Mouse (Mus musculus): ENCODE measurements around the gene Mrpl58. TPM values are rescaled to one million over a fixed set of nuclear protein-coding genes. Genes with fewer than 3 reads are reported as not detected.

Mrpl58 gene
- polyA plus RNA-seq, 1 experiment from 2014 or later, result 202 TPM

GRCm38 (mm10) chr11:115421328-115421727, 17.8 kb downstream of the Mrpl58 start:
- H3K4me3 ChIP-seq, result peak overlapping the region; percentile 87
- H3K27ac ChIP-seq, result peak overlapping the region; percentile 97; the same call in 1 of the 2 replicates
- no peak for DNase-seq (ENCODE audit: low spot score)
- peaks cover 57% of the 10 kb centered on the region for H3K36me3 ChIP-seq
- peaks cover 25% of the 10 kb centered on the region for H3K4me1 ChIP-seq
- no peaks in the 10 kb centered on the region for H3K27me3 ChIP-seq (ENCODE audit: low read depth, poor library complexity, severe bottlenecking)
- no peaks in the 10 kb centered on the region for H3K9me3 ChIP-seq (replicated peaks)
- 89% methylated on average over 1 of the region's 1 CpGs for WGBS

GRCm38 (mm10) chr11:115421972-115422371, 18.4 kb downstream of the Mrpl58 start:
- Histone ChIP-seq H3K4me1 (peaks cover 25% of the 10 kb centered on the region), H3K9me3 (replicated peaks) (no peaks in the 10 kb centered on the region), H3K4me3 (no peak overlapping the region), H3K36me3 (peaks cover 57% of the 10 kb centered on the region), H3K27ac (no peak overlapping the region), H3K27me3 (ENCODE audit: low read depth, poor library complexity, severe bottlenecking) (no peaks in the 10 kb centered on the region)
- DNase-seq (ENCODE audit: low spot score), result no peak
- 89% methylated on average over 16 of the region's 16 CpGs for WGBS

- peaks cover 35% of the 10 kb centered on the region for H3K4me1 ChIP-seq
- H3K9me3 ChIP-seq (replicated peaks), result no peaks in the 10 kb centered on the region
- H3K36me3 ChIP-seq, result peaks cover 55% of the 10 kb centered on the region
- no peaks in the 10 kb centered on the region for H3K27me3 ChIP-seq (ENCODE audit: low read depth, poor library complexity, severe bottlenecking)
- 76% methylated on average over 3 of the region's 3 CpGs for WGBS
- no peak overlapping the region for H3K4me3 ChIP-seq
- no peak for DNase-seq (ENCODE audit: low spot score)
- H3K27ac ChIP-seq, result no peak overlapping the region
Observed at GRCm38 (mm10) chr11:115423091-115423490, 19.5 kb downstream of the Mrpl58 start.

GRCm38 (mm10) chr11:115424666-115425065, 21.1 kb downstream of the Mrpl58 start:
- Histone ChIP-seq H3K27me3 (ENCODE audit: low read depth, poor library complexity, severe bottlenecking) (no peaks in the 10 kb centered on the region), H3K36me3 (peaks cover 66% of the 10 kb centered on the region), H3K4me1 (peaks cover 26% of the 10 kb centered on the region), H3K27ac (no peak overlapping the region), H3K4me3 (no peak overlapping the region), H3K9me3 (replicated peaks) (no peaks in the 10 kb centered on the region)
- WGBS, result 90% methylated on average over 7 of the region's 7 CpGs
- no peak for DNase-seq (ENCODE audit: low spot score)

GRCm38 (mm10) chr11:115425671-115426070, 22.1 kb downstream of the Mrpl58 start:
- Histone ChIP-seq H3K36me3 (peaks cover 76% of the 10 kb centered on the region), H3K4me1 (peaks cover 24% of the 10 kb centered on the region), H3K27me3 (ENCODE audit: low read depth, poor library complexity, severe bottlenecking) (no peaks in the 10 kb centered on the region), H3K9me3 (replicated peaks) (no peaks in the 10 kb centered on the region), H3K27ac (no peak overlapping the region), H3K4me3 (no peak overlapping the region)
- DNase-seq (ENCODE audit: low spot score), result no peak
- 89% methylated on average over 6 of the region's 6 CpGs for WGBS

GRCm38 (mm10) chr11:115427482-115428331, 24.2 kb downstream of the Mrpl58 start:
- peaks cover 91% of the 10 kb centered on the region for H3K36me3 ChIP-seq
- 43% methylated on average over 20 of the region's 20 CpGs for WGBS
- no peaks in the 10 kb centered on the region for H3K27me3 ChIP-seq (ENCODE audit: low read depth, poor library complexity, severe bottlenecking)
- H3K4me1 ChIP-seq, result peaks cover 12% of the 10 kb centered on the region
- H3K4me3 ChIP-seq, result peak overlapping the region; percentile 17; the same call in 1 of the 2 replicates
- DNase-seq (ENCODE audit: low spot score), result peak; percentile 82
- H3K9me3 ChIP-seq (replicated peaks), result no peaks in the 10 kb centered on the region
- H3K27ac ChIP-seq, result peak overlapping the region; percentile 76

- WGBS, result 95% methylated on average over 7 of the region's 7 CpGs
- Histone ChIP-seq H3K4me3 (no peak overlapping the region), H3K27me3 (ENCODE audit: low read depth, poor library complexity, severe bottlenecking) (no peaks in the 10 kb centered on the region), H3K36me3 (peaks cover 85% of the 10 kb centered on the region), H3K9me3 (replicated peaks) (no peaks in the 10 kb centered on the region), H3K27ac (no peak overlapping the region), H3K4me1 (peaks cover 12% of the 10 kb centered on the region)
- DNase-seq (ENCODE audit: low spot score), result no peak
Observed at GRCm38 (mm10) chr11:115429307-115429706, 25.8 kb downstream of the Mrpl58 start.

- Histone ChIP-seq H3K9me3 (replicated peaks) (no peaks in the 10 kb centered on the region), H3K4me3 (no peak overlapping the region), H3K4me1 (peaks cover 19% of the 10 kb centered on the region), H3K27me3 (ENCODE audit: low read depth, poor library complexity, severe bottlenecking) (no peaks in the 10 kb centered on the region), H3K27ac (no peak overlapping the region), H3K36me3 (peaks cover 72% of the 10 kb centered on the region)
- WGBS, result 94% methylated on average over 6 of the region's 6 CpGs
- no peak for DNase-seq (ENCODE audit: low spot score)
Observed at GRCm38 (mm10) chr11:115430561-115430960, 27.0 kb downstream of the Mrpl58 start.

- no peaks in the 10 kb centered on the region for H3K27me3 ChIP-seq (ENCODE audit: low read depth, poor library complexity, severe bottlenecking)
- H3K9me3 ChIP-seq (replicated peaks), result no peaks in the 10 kb centered on the region
- DNase-seq (ENCODE audit: low spot score), result no peak
- H3K27ac ChIP-seq, result no peak overlapping the region
- H3K36me3 ChIP-seq, result peaks cover 50% of the 10 kb centered on the region
- no peak overlapping the region for H3K4me3 ChIP-seq
- peaks cover 23% of the 10 kb centered on the region for H3K4me1 ChIP-seq
- 87% methylated on average over 4 of the region's 4 CpGs for WGBS
Observed at GRCm38 (mm10) chr11:115432814-115433213, 29.3 kb downstream of the Mrpl58 start.

- Histone ChIP-seq H3K27ac (no peak overlapping the region), H3K4me1 (peaks cover 19% of the 10 kb centered on the region), H3K9me3 (replicated peaks) (no peaks in the 10 kb centered on the region), H3K4me3 (no peak overlapping the region), H3K36me3 (peaks cover 48% of the 10 kb centered on the region), H3K27me3 (ENCODE audit: low read depth, poor library complexity, severe bottlenecking) (no peaks in the 10 kb centered on the region)
- 84% methylated on average over 6 of the region's 6 CpGs for WGBS
- no peak for DNase-seq (ENCODE audit: low spot score)
Observed at GRCm38 (mm10) chr11:115433342-115433741, 29.8 kb downstream of the Mrpl58 start.

- DNase-seq (ENCODE audit: low spot score), result peak; percentile 74
- H3K9me3 ChIP-seq (replicated peaks), result no peaks in the 10 kb centered on the region
- peaks cover 19% of the 10 kb centered on the region for H3K4me1 ChIP-seq
- H3K27me3 ChIP-seq (ENCODE audit: low read depth, poor library complexity, severe bottlenecking), result no peaks in the 10 kb centered on the region
- peak overlapping the region; percentile 51 for H3K4me3 ChIP-seq
- H3K36me3 ChIP-seq, result peaks cover 24% of the 10 kb centered on the region
- H3K27ac ChIP-seq, result peak overlapping the region; percentile 86
- 5% methylated on average over 31 of the region's 31 CpGs for WGBS
Observed at GRCm38 (mm10) chr11:115435596-115436337, 32.2 kb downstream of the Mrpl58 start.

GRCm38 (mm10) chr11:115437571-115438122, 34.1 kb downstream of the Mrpl58 start:
- 84% methylated on average over 5 of the region's 5 CpGs for WGBS
- no peaks in the 10 kb centered on the region for H3K27me3 ChIP-seq (ENCODE audit: low read depth, poor library complexity, severe bottlenecking)
- H3K27ac ChIP-seq, result no peak overlapping the region
- H3K9me3 ChIP-seq (replicated peaks), result no peaks in the 10 kb centered on the region
- DNase-seq (ENCODE audit: low spot score), result no peak
- H3K36me3 ChIP-seq, result peaks cover 5% of the 10 kb centered on the region
- no peak overlapping the region for H3K4me3 ChIP-seq
- H3K4me1 ChIP-seq, result peaks cover 23% of the 10 kb centered on the region

- no peak for DNase-seq (ENCODE audit: low spot score)
- peaks cover 23% of the 10 kb centered on the region for H3K4me1 ChIP-seq
- H3K27ac ChIP-seq, result no peak overlapping the region
- H3K9me3 ChIP-seq (replicated peaks), result no peaks in the 10 kb centered on the region
- no peaks in the 10 kb centered on the region for H3K36me3 ChIP-seq
- H3K4me3 ChIP-seq, result no peak overlapping the region
- WGBS, result 81% methylated on average over 3 of the region's 3 CpGs
- no peaks in the 10 kb centered on the region for H3K27me3 ChIP-seq (ENCODE audit: low read depth, poor library complexity, severe bottlenecking)
Observed at GRCm38 (mm10) chr11:115439326-115439725, 35.8 kb downstream of the Mrpl58 start.

Data from limb, embryonic 10.5 days (tissue).